Mouse (Mus musculus): ENCODE measurements at regions not wholly inside any gene's neighbourhood (a gene's known extent, or its start where the extent isn't known, plus 50 kb on each side); places are given as distances from the start of the nearest gene placed in this dataset.
"Not testable (repeated sequence)": the region's sequence is repeated elsewhere in the genome, so short reads cannot be mapped to it uniquely, and the experiment has no call there.

GRCm38 (mm10) chr19:59516957-59517356 is 58.8 kb downstream of the Emx2 start:
- Histone ChIP-seq H3K36me3 (no peaks in the 10 kb centered on the region), H3K9ac (no peak overlapping the region), H3K9me3 (no peaks in the 10 kb centered on the region), H3K4me2 (replicated peaks) (no peak overlapping the region), H3K4me3 (no peak overlapping the region), H3K27me3 (0 out of 2 replicates have a peak, but pooled peaks cover 2% of the 10 kb centered on the region), H3K27ac (no peak overlapping the region), H3K4me1 (no peaks in the 10 kb centered on the region; the same call in 1 of the 2 replicates)
- WGBS: 65% methylated on average over 4 of the region's 4 CpGs
- no peak for ATAC-seq (ENCODE audit: low FRiP score, low read depth)

- Histone ChIP-seq H3K27me3 (0 out of 2 replicates have a peak, but pooled peaks cover 3% of the 10 kb centered on the region), H3K27ac (no peak overlapping the region), H3K4me1 (no peaks in the 10 kb centered on the region; the same call in 1 of the 2 replicates), H3K36me3 (no peaks in the 10 kb centered on the region), H3K4me3 (no peak overlapping the region), H3K9ac (no peak overlapping the region), H3K9me3 (no peaks in the 10 kb centered on the region), H3K4me2 (replicated peaks) (no peak overlapping the region)
- no peak for ATAC-seq (ENCODE audit: low FRiP score, low read depth)
- WGBS: 84% methylated on average over 3 of the region's 3 CpGs
These were observed 61.0 kb downstream of the Emx2 start for GRCm38 (mm10) chr19:59519156-59519555.

- WGBS: 24% methylated on average over 11 of the region's 11 CpGs
- Histone ChIP-seq H3K27me3 (0 out of 2 replicates have a peak, but pooled peaks cover 3% of the 10 kb centered on the region), H3K9me3 (no peaks in the 10 kb centered on the region), H3K9ac (no peak overlapping the region), H3K36me3 (no peaks in the 10 kb centered on the region), H3K27ac (no peak overlapping the region), H3K4me2 (replicated peaks) (no peak overlapping the region), H3K4me1 (no peaks in the 10 kb centered on the region; the same call in 1 of the 2 replicates), H3K4me3 (no peak overlapping the region)
- ATAC-seq (ENCODE audit: low FRiP score, low read depth): no peak
These were observed 64.0 kb downstream of the Emx2 start for GRCm38 (mm10) chr19:59522176-59522575.

GRCm38 (mm10) chr19:59523356-59523755 is 65.2 kb downstream of the Emx2 start:
- H3K4me3 ChIP-seq: no peak overlapping the region
- no peaks in the 10 kb centered on the region; the same call in 1 of the 2 replicates for H3K4me1 ChIP-seq
- no peak overlapping the region for H3K4me2 ChIP-seq (replicated peaks)

GRCm38 (mm10) chr19:59564101-59564500 is 105.9 kb downstream of the Emx2 start:
- H3K4me3 ChIP-seq: no peak overlapping the region
- WGBS: 80% methylated on average over 4 of the region's 4 CpGs
- H3K27ac ChIP-seq: no peak overlapping the region
- ATAC-seq (ENCODE audit: low FRiP score, low read depth): no peak
- no peak overlapping the region for H3K4me2 ChIP-seq (replicated peaks)
- no peaks in the 10 kb centered on the region for H3K27me3 ChIP-seq
- no peak overlapping the region for H3K9ac ChIP-seq
- no peaks in the 10 kb centered on the region for H3K36me3 ChIP-seq
- H3K9me3 ChIP-seq: no peaks in the 10 kb centered on the region
- H3K4me1 ChIP-seq: no peaks in the 10 kb centered on the region

More at GRCm38 (mm10) chr19:59523356-59523755, 65.2 kb downstream of the Emx2 start:
- WGBS: 74% methylated on average over 10 of the region's 10 CpGs
- no peaks in the 10 kb centered on the region for H3K36me3 ChIP-seq
- H3K9me3 ChIP-seq: no peaks in the 10 kb centered on the region
- H3K9ac ChIP-seq: no peak overlapping the region
- ATAC-seq (ENCODE audit: low FRiP score, low read depth): no peak
- 0 out of 2 replicates have a peak, but pooled peaks cover 3% of the 10 kb centered on the region for H3K27me3 ChIP-seq
- H3K27ac ChIP-seq: no peak overlapping the region

- no peak overlapping the region for H3K4me3 ChIP-seq
- H3K4me1 ChIP-seq: no peaks in the 10 kb centered on the region
- no peak overlapping the region for H3K27ac ChIP-seq
- no peak overlapping the region for H3K9ac ChIP-seq
- no peak for ATAC-seq (ENCODE audit: low FRiP score, low read depth)
- H3K36me3 ChIP-seq: no peaks in the 10 kb centered on the region
- H3K27me3 ChIP-seq: no peaks in the 10 kb centered on the region
- no peak overlapping the region for H3K4me2 ChIP-seq (replicated peaks)
- H3K9me3 ChIP-seq: no peaks in the 10 kb centered on the region
These were observed 110.7 kb downstream of the Emx2 start for GRCm38 (mm10) chr19:59568907-59569306.

GRCm38 (mm10) chr19:59569590-59569989 is 111.4 kb downstream of the Emx2 start:
- H3K36me3 ChIP-seq; ATAC-seq (ENCODE audit: low FRiP score, low read depth); H3K4me3 ChIP-seq; H3K27ac ChIP-seq; H3K4me1 ChIP-seq; H3K4me2 ChIP-seq (replicated peaks); H3K9ac ChIP-seq; H3K27me3 ChIP-seq; H3K9me3 ChIP-seq: not testable (repeated sequence)
- 89% methylated on average over 2 of the region's 2 CpGs for WGBS

GRCm38 (mm10) chr19:59574346-59574745 is 116.2 kb downstream of the Emx2 start:
- Histone ChIP-seq H3K9ac (no peak overlapping the region), H3K4me2 (replicated peaks) (no peak overlapping the region), H3K27ac (no peak overlapping the region), H3K4me1 (no peaks in the 10 kb centered on the region), H3K36me3 (no peaks in the 10 kb centered on the region), H3K27me3 (no peaks in the 10 kb centered on the region), H3K9me3 (no peaks in the 10 kb centered on the region), H3K4me3 (no peak overlapping the region)
- ATAC-seq (ENCODE audit: low FRiP score, low read depth): no peak
- 55% methylated on average over 3 of the region's 3 CpGs for WGBS

- Histone ChIP-seq H3K27ac (no peak overlapping the region), H3K36me3 (no peaks in the 10 kb centered on the region), H3K4me3 (no peak overlapping the region), H3K4me2 (replicated peaks) (no peak overlapping the region), H3K9ac (no peak overlapping the region), H3K27me3 (no peaks in the 10 kb centered on the region), H3K9me3 (no peaks in the 10 kb centered on the region), H3K4me1 (0 out of 2 replicates have a peak, but pooled peaks cover 6% of the 10 kb centered on the region)
- WGBS: 57% methylated on average over 9 of the region's 9 CpGs
- no peak for ATAC-seq (ENCODE audit: low FRiP score, low read depth)
These were observed 119.7 kb downstream of the Emx2 start for GRCm38 (mm10) chr19:59577886-59578285.

GRCm38 (mm10) chr19:59579676-59580075 is 121.5 kb downstream of the Emx2 start:
- H3K4me2 ChIP-seq (replicated peaks): no peak overlapping the region
- WGBS: 91% methylated on average over 1 of the region's 1 CpGs
- H3K4me3 ChIP-seq: no peak overlapping the region
- peaks cover 11% of the 10 kb centered on the region; the same call in 1 of the 2 replicates for H3K4me1 ChIP-seq
- ATAC-seq (ENCODE audit: low FRiP score, low read depth): no peak
- H3K36me3 ChIP-seq: no peaks in the 10 kb centered on the region
- H3K27me3 ChIP-seq: no peaks in the 10 kb centered on the region
- H3K27ac ChIP-seq: no peak overlapping the region
- no peak overlapping the region for H3K9ac ChIP-seq
- H3K9me3 ChIP-seq: no peaks in the 10 kb centered on the region

- 27% methylated on average over 4 of the region's 4 CpGs for WGBS
These were observed 127.7 kb downstream of the Emx2 start for GRCm38 (mm10) chr19:59585835-59586234.

GRCm38 (mm10) chr19:59587303-59587702 is 129.1 kb downstream of the Emx2 start:
- H3K9ac ChIP-seq: no peak overlapping the region
- peaks cover 35% of the 10 kb centered on the region for H3K4me1 ChIP-seq
- no peak overlapping the region for H3K4me2 ChIP-seq (replicated peaks)
- peak; percentile 61 for ATAC-seq (ENCODE audit: low FRiP score, low read depth)
- no peaks in the 10 kb centered on the region for H3K27me3 ChIP-seq
- H3K9me3 ChIP-seq: no peaks in the 10 kb centered on the region
- WGBS: 34% methylated on average over 12 of the region's 12 CpGs
- peak overlapping the region; percentile 48; the same call in 1 of the 2 replicates for H3K27ac ChIP-seq
- H3K36me3 ChIP-seq: no peaks in the 10 kb centered on the region
- H3K4me3 ChIP-seq: no peak overlapping the region

More at GRCm38 (mm10) chr19:59585835-59586234, 127.7 kb downstream of the Emx2 start:
- H3K4me3 ChIP-seq: no peak overlapping the region
- H3K27ac ChIP-seq: no peak overlapping the region
- ATAC-seq (ENCODE audit: low FRiP score, low read depth): no peak
- no peak overlapping the region for H3K4me2 ChIP-seq (replicated peaks)
- H3K27me3 ChIP-seq: no peaks in the 10 kb centered on the region
- no peak overlapping the region for H3K9ac ChIP-seq
- no peaks in the 10 kb centered on the region for H3K36me3 ChIP-seq
- H3K4me1 ChIP-seq: peaks cover 40% of the 10 kb centered on the region
- H3K9me3 ChIP-seq: no peaks in the 10 kb centered on the region

- H3K27ac ChIP-seq: peak overlapping the region; percentile 55; the same call in 1 of the 2 replicates
- H3K36me3 ChIP-seq: no peaks in the 10 kb centered on the region
- peak overlapping the region; percentile 59 for H3K4me2 ChIP-seq (replicated peaks)
- 11% methylated on average over 17 of the region's 17 CpGs for WGBS
- H3K27me3 ChIP-seq: no peaks in the 10 kb centered on the region
- peak; percentile 40; the same call in 1 of the 2 replicates for ATAC-seq (ENCODE audit: low FRiP score, low read depth)
- no peaks in the 10 kb centered on the region for H3K9me3 ChIP-seq
- H3K9ac ChIP-seq: no peak overlapping the region; the same call in 1 of the 2 replicates
- H3K4me3 ChIP-seq: peak overlapping the region; percentile 23
- H3K4me1 ChIP-seq: peaks cover 33% of the 10 kb centered on the region
These were observed 129.9 kb downstream of the Emx2 start for GRCm38 (mm10) chr19:59588068-59588522.

All from limb, embryonic 13.5 days (tissue).